Mouse (Mus musculus): ENCODE measurements around the gene Abcc4. TPM values are rescaled to one million over a fixed set of nuclear protein-coding genes. Genes with fewer than 3 reads are reported as not detected.
A peak's percentile ranks its signal among the peaks of the same experiment; 100 is the strongest.

Abcc4 gene
- 3.6 and 8.7 TPM in 2 replicates for polyA plus RNA-seq (2012; rRNA removed)

- TF ChIP-seq POLR2A (IDR thresholded peaks at IDR 0.05; ENCODE audit: borderline replicate concordance, extremely low read depth, low read depth, low read length) (0 out of 2 replicates have a peak, but pooled peaks have one; percentile 4), CTCF (IDR thresholded peaks at IDR 0.05; ENCODE audit: insufficient read depth, low read length) (no peak)
- DNase-seq = peak; percentile 84
Measured at GRCm38 (mm10) chr14:118705808-118706731, at the start of gene Abcc4. Abcc4 (minus strand) TSS chr14:118706219.

DNA sequence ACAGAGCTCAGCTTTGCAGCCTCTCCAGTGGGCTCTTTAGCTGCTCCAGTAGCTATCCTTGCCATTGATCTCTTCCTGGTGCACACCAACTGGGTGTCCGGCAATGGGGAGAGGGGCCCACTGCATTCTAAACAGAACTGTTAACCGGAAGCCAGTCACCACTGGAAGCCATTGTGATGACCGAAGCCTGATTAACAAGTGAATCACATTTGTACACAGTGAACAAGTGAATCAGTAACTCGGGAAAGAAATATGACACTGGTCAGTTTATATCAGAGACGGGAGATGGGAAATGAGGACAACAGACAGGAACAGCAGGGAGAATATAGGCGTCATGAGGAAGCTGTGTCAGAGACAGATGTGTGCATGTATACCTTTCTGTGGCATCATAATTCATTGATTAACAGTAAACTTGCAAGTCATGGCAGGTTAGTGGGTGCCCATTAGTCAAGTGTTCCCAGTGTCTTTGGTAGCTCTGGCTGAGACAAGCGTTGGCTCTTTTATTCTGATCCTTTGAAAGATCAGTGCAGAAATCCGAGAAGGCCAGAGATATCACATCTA lies 45.3 kb upstream of the Abcc4 start:
- WGBS = 74% methylated on average over 8 of the region's 8 CpGs
- no peak for DNase-seq
- TF ChIP-seq POLR2A (IDR thresholded peaks at IDR 0.05; ENCODE audit: borderline replicate concordance, extremely low read depth, low read depth, low read length) (no peak), CTCF (IDR thresholded peaks at IDR 0.05; ENCODE audit: insufficient read depth, low read length) (no peak)
- no peak overlapping the region for H3K4me3 ChIP-seq (replicated peaks; ENCODE audit: extremely low read depth, low read depth, low read length)
- no peaks in the 10 kb centered on the region for H3K4me1 ChIP-seq (ENCODE audit: control insufficient read depth, insufficient read depth, low read length)

More at GRCm38 (mm10) chr14:118705808-118706731, at the start of gene Abcc4:
- Histone ChIP-seq H3K4me3 (replicated peaks; ENCODE audit: extremely low read depth, low read depth, low read length) (peak within 1 kb of the TSS; percentile 80), H3K4me1 (ENCODE audit: control insufficient read depth, insufficient read depth, low read length) (peaks cover 7% of the 10 kb centered on the region)
- 1% methylated on average over 106 of the region's 106 CpGs for WGBS

DNA sequence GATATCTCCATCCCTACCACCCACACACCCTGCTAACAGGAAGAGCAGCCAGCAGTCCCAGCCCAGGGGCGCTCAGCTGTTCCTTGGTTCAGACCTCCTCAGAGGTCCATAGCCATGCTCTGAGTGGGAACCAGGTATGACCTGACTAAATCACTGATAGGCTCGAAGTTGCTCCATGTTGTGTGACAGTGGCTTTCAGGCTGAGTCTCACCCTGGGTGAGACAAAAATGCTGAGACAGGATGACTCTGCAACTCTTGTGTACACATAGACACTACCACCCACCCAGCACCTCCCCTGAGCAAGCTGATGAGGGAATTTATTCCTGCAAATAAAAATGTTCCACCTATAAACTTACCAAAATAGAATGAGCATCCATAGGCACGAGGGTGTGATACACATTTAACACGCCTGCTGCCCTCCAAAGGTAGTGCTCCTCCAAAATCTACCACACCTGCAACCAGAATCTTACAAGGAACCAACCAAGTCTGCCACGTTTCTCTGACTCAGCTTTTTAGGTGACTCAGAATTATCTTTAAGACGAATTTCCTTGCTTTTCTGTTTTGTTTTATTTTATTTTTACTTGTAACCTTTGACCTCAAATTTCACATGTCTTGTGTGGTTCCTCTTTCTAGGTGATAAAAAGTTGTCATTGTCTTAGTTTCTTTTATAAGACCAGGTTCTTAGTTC lies 44.6 kb upstream of the Abcc4 start:
- Histone ChIP-seq H3K4me3 (replicated peaks; ENCODE audit: extremely low read depth, low read depth, low read length) (no peak overlapping the region), H3K4me1 (ENCODE audit: control insufficient read depth, insufficient read depth, low read length) (no peaks in the 10 kb centered on the region)
- no peak for DNase-seq
- 75% methylated on average over 6 of the region's 6 CpGs for WGBS
- no peak for TF ChIP-seq POLR2A (IDR thresholded peaks at IDR 0.05; ENCODE audit: borderline replicate concordance, extremely low read depth, low read depth, low read length)
- TF ChIP-seq CTCF (IDR thresholded peaks at IDR 0.05; ENCODE audit: insufficient read depth, low read length) = no peak

DNA sequence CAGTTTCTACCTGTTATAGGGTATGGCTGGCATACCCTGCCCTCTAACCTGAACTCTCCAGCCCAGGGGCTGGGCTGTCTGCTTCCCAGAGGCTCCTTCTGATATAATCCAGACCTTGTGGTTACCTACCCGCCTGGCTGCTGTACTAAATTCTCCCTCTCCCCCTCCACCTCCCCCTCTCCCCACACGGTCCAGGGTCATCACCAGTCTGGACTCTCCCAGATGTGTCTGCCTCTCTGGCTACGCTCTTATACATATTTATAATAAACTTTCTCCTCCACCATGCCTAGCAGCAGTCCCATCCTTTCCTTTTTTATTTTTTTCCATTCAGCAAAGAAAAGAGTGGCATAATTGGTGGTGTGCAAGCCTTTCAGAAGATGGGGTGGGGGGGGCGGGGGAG lies 43.7 kb upstream of the Abcc4 start:
- no peak for DNase-seq
- WGBS = 65% methylated on average over 4 of the region's 4 CpGs
- Histone ChIP-seq H3K4me1 (ENCODE audit: control insufficient read depth, insufficient read depth, low read length) (no peaks in the 10 kb centered on the region), H3K4me3 (replicated peaks; ENCODE audit: extremely low read depth, low read depth, low read length) (no peak overlapping the region)
- TF ChIP-seq CTCF (IDR thresholded peaks at IDR 0.05; ENCODE audit: insufficient read depth, low read length) (no peak), POLR2A (IDR thresholded peaks at IDR 0.05; ENCODE audit: borderline replicate concordance, extremely low read depth, low read depth, low read length) (no peak)

- Histone ChIP-seq H3K4me1 (ENCODE audit: control insufficient read depth, insufficient read depth, low read length) (no peaks in the 10 kb centered on the region), H3K4me3 (replicated peaks; ENCODE audit: extremely low read depth, low read depth, low read length) (no peak overlapping the region)
- no peak for TF ChIP-seq POLR2A (IDR thresholded peaks at IDR 0.05; ENCODE audit: borderline replicate concordance, extremely low read depth, low read depth, low read length)
- no peak for TF ChIP-seq CTCF (IDR thresholded peaks at IDR 0.05; ENCODE audit: insufficient read depth, low read length)
- DNase-seq = no peak
- whole genome bisulfite sequencing = 77% methylated on average over 2 of the region's 2 CpGs
Measured at GRCm38 (mm10) chr14:118749068-118749467, 43.0 kb upstream of the Abcc4 start.

DNA sequence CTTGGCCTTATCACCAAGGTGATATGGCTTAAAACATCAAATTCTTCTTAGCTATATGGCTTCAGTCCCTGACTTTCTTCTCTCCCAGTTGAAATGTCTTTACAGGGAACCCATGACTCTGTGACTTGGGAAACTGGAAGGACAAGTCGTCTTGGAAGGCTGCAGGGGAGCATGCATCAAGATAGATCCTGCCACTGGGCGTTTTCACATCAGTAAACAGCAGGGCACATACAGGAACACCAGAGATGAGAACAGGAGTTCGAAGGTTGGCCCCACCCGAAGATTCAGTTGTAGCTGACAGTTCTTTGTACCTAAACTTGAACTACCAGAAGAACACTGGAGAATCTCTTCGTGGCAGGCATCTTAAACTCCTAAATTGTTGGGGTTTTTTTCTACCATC lies 36.8 kb upstream of the Abcc4 start:
- TF ChIP-seq CTCF (IDR thresholded peaks at IDR 0.05; ENCODE audit: insufficient read depth, low read length) = no peak
- no peak for TF ChIP-seq POLR2A (IDR thresholded peaks at IDR 0.05; ENCODE audit: borderline replicate concordance, extremely low read depth, low read depth, low read length)
- no peak overlapping the region for H3K4me3 ChIP-seq (replicated peaks; ENCODE audit: extremely low read depth, low read depth, low read length)
- no peak for DNase-seq
- 65% methylated on average over 5 of the region's 5 CpGs for WGBS
- no peaks in the 10 kb centered on the region for H3K4me1 ChIP-seq (ENCODE audit: control insufficient read depth, insufficient read depth, low read length)

- H3K4me3 ChIP-seq (replicated peaks; ENCODE audit: extremely low read depth, low read depth, low read length) = no peak overlapping the region
- no peak for DNase-seq
- TF ChIP-seq POLR2A (IDR thresholded peaks at IDR 0.05; ENCODE audit: borderline replicate concordance, extremely low read depth, low read depth, low read length) (no peak), CTCF (IDR thresholded peaks at IDR 0.05; ENCODE audit: insufficient read depth, low read length) (no peak)
- H3K4me1 ChIP-seq (ENCODE audit: control insufficient read depth, insufficient read depth, low read length) = no peaks in the 10 kb centered on the region
Measured at GRCm38 (mm10) chr14:118741780-118742179, 35.8 kb upstream of the Abcc4 start.

DNA sequence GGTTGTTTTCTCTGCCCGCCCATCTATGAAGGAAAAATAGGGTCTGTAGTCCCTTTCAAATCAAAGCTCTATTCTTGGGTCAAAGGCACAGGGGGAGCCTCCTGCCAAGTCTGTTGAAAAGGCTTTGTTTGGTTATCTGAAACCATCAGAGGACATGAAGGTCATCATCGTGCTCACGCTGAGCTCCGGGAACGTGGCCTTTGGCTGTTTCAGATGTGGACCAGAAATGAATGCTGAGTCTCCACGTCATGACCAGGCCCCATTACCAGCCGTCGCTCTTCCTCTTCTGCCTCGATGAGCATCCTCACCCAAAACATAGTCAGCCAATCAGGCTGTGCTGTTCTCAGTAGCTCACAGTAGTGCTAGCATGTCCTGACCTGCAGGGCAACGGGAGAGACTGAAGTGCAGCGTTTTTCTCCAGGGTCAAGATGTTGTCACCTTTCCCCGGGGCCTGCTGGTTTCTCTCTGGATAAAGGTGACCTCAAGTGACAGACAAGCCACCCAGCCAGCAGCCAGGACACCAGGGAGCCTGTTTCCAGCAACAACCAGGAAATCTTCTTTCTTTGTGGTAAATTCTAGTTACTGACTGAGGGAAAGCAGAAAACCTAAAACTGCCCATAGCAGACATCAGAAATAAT lies 31.4 kb upstream of the Abcc4 start:
- 43% methylated on average over 12 of the region's 12 CpGs for WGBS
- Histone ChIP-seq H3K4me1 (ENCODE audit: control insufficient read depth, insufficient read depth, low read length) (no peaks in the 10 kb centered on the region), H3K4me3 (replicated peaks; ENCODE audit: extremely low read depth, low read depth, low read length) (no peak overlapping the region)
- TF ChIP-seq POLR2A (IDR thresholded peaks at IDR 0.05; ENCODE audit: borderline replicate concordance, extremely low read depth, low read depth, low read length) = no peak
- no peak for TF ChIP-seq CTCF (IDR thresholded peaks at IDR 0.05; ENCODE audit: insufficient read depth, low read length)
- no peak for DNase-seq

GRCm38 (mm10) chr14:118735114-118735513 lies 29.1 kb upstream of the Abcc4 start:
- TF ChIP-seq CTCF (IDR thresholded peaks at IDR 0.05; ENCODE audit: insufficient read depth, low read length) (no peak), POLR2A (IDR thresholded peaks at IDR 0.05; ENCODE audit: borderline replicate concordance, extremely low read depth, low read depth, low read length) (no peak)

More at GRCm38 (mm10) chr14:118735114-118735513, 29.1 kb upstream of the Abcc4 start:
- Histone ChIP-seq H3K4me3 (replicated peaks; ENCODE audit: extremely low read depth, low read depth, low read length) (no peak overlapping the region), H3K4me1 (ENCODE audit: control insufficient read depth, insufficient read depth, low read length) (no peaks in the 10 kb centered on the region)
- WGBS = 48% methylated on average over 2 of the region's 2 CpGs
- DNase-seq = no peak

Measured in lung, adult 2 months (tissue).